Mouse (Mus musculus): ENCODE measurements around the gene Adgrb3. TPM values are rescaled to one million over a fixed set of nuclear protein-coding genes. Genes with fewer than 3 reads are reported as not detected.

Gene Adgrb3
- polyA plus RNA-seq (2014; fragmentation: Nextera tagmentation; extraction: Ambion mirVana), result 3.0 and 3.3 TPM in 2 replicates

- Histone ChIP-seq H3K4me1 (ENCODE audit: control insufficient read depth, insufficient read depth, low read length) (no peaks in the 10 kb centered on the region), H3K27ac (replicated peaks; ENCODE audit: low read depth, low read length) (peak within 1 kb of the TSS; percentile 20; the same call in 1 of the 2 replicates), H3K4me2 (ENCODE audit: low read depth, low read length) (peak within 1 kb of the TSS; percentile 78), H3K4me3 (ENCODE audit: low read depth, low read length) (peak within 1 kb of the TSS; percentile 54), H3K27me3 (ENCODE audit: control insufficient read depth, insufficient read depth, low read length) (no peaks in the 10 kb centered on the region), H3K9ac (replicated peaks; ENCODE audit: low read length) (peak within 1 kb of the TSS; percentile 59), H3K36me3 (replicated peaks; ENCODE audit: control insufficient read depth, insufficient read depth, low read depth, low read length) (no peaks in the 10 kb centered on the region), H3K9me3 (replicated peaks; ENCODE audit: control insufficient read depth, low read length) (no peaks in the 10 kb centered on the region)
- 4% methylated on average over 32 of the region's 32 CpGs for WGBS
- ATAC-seq (replicated peaks; ENCODE audit: insufficient number of reproducible peaks, low FRiP score, low TSS enrichment, low read depth) (0 out of 2 replicates have a peak, but pooled peaks have one; percentile 56), DNase-seq (ENCODE audit: low spot score) (no peak)
These were observed at the start of gene Adgrb3 for GRCm38 (mm10) chr1:25828971-25829920. Adgrb3 (minus strand) TSS chr1:25829707.

DNA sequence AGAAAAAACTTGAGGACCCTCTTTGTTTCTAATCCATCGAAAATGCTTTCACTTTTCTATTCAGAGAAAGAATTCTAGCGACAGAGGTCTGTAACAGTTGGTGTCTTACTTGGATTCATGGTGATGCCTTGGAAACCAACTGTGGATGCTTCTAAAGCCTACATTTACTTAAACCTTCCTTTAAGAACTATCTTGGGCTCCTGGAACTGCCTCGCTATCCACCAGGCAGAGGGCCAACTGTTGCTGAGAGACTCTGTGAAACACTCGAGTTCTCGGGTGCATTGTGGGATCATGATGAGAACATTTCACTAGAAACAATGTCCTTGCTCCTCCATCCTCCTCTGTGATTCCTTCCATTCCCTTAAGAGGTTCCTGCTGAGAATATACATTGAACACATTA lies 48.0 kb upstream of the Adgrb3 start:
- Histone ChIP-seq H3K27me3 (ENCODE audit: control insufficient read depth, insufficient read depth, low read length) (no peaks in the 10 kb centered on the region), H3K27ac (replicated peaks; ENCODE audit: low read depth, low read length) (no peak overlapping the region), H3K4me2 (ENCODE audit: low read depth, low read length) (no peak overlapping the region), H3K4me1 (ENCODE audit: control insufficient read depth, insufficient read depth, low read length) (no peaks in the 10 kb centered on the region), H3K9me3 (replicated peaks; ENCODE audit: control insufficient read depth, low read length) (no peaks in the 10 kb centered on the region), H3K9ac (replicated peaks; ENCODE audit: low read length) (no peak overlapping the region), H3K4me3 (ENCODE audit: low read depth, low read length) (no peak overlapping the region), H3K36me3 (replicated peaks; ENCODE audit: control insufficient read depth, insufficient read depth, low read depth, low read length) (no peaks in the 10 kb centered on the region)
- DNase-seq (ENCODE audit: low spot score) (no peak), ATAC-seq (replicated peaks; ENCODE audit: insufficient number of reproducible peaks, low FRiP score, low TSS enrichment, low read depth) (no peak)
- WGBS, result 85% methylated on average over 5 of the region's 5 CpGs

DNA sequence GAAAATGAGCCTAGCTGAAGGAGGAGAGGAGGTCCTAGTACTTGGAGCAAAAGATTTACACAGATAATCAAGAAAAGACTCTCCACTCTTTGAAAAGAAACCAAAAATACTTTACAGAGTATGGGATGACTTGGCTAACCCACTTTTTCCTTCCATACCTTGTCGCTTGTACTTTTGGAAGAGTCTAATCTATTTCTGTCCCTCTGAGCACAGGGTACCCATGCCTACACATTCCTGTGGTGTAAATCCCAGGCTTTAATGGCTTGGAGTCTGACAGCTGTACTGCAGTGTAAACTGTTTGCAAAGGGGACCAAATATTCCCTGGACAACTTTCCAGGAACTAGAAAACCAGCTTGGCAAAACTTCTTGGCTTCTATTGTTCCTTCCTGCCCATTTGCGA lies 28.0 kb upstream of the Adgrb3 start:
- Histone ChIP-seq H3K4me3 (ENCODE audit: low read depth, low read length) (no peak overlapping the region), H3K36me3 (replicated peaks; ENCODE audit: control insufficient read depth, insufficient read depth, low read depth, low read length) (no peaks in the 10 kb centered on the region), H3K27ac (replicated peaks; ENCODE audit: low read depth, low read length) (no peak overlapping the region), H3K4me1 (ENCODE audit: control insufficient read depth, insufficient read depth, low read length) (no peaks in the 10 kb centered on the region), H3K9ac (replicated peaks; ENCODE audit: low read length) (no peak overlapping the region), H3K4me2 (ENCODE audit: low read depth, low read length) (no peak overlapping the region), H3K27me3 (ENCODE audit: control insufficient read depth, insufficient read depth, low read length) (no peaks in the 10 kb centered on the region), H3K9me3 (replicated peaks; ENCODE audit: control insufficient read depth, low read length) (no peaks in the 10 kb centered on the region)
- DNase-seq (ENCODE audit: low spot score) (no peak), ATAC-seq (replicated peaks; ENCODE audit: insufficient number of reproducible peaks, low FRiP score, low TSS enrichment, low read depth) (no peak)
- WGBS, result 87% methylated on average over 2 of the region's 2 CpGs

DNA sequence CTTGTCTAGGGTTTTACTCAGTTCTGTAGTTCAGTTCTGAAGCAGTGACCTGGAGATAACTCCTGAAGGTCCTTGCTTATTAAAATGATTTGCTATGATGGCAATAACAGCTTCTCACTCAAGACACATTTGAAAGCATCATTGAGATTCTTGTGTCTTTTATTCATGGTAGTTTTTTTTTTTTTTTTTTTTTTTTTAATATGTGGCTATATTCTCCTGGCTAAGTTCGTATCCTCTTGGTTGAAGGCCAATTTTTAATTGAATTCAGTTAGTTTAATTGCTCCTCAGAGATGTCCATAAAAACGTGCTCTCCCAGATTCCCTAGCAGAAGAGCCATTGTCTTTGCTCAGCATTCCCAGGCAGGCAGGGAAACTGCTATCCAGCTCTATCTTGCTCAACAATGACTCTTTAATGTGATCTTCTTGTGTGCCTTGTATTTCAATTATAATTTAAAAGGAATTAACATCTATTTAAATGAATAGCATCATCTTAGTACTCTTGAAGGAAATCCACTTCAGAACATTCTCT lies 25.0 kb upstream of the Adgrb3 start:
- WGBS, result 51% methylated on average over 2 of the region's 2 CpGs
- Histone ChIP-seq H3K36me3 (replicated peaks; ENCODE audit: control insufficient read depth, insufficient read depth, low read depth, low read length) (no peaks in the 10 kb centered on the region), H3K9ac (replicated peaks; ENCODE audit: low read length) (no peak overlapping the region), H3K4me2 (ENCODE audit: low read depth, low read length) (no peak overlapping the region), H3K4me3 (ENCODE audit: low read depth, low read length) (no peak overlapping the region), H3K27ac (replicated peaks; ENCODE audit: low read depth, low read length) (no peak overlapping the region), H3K27me3 (ENCODE audit: control insufficient read depth, insufficient read depth, low read length) (no peaks in the 10 kb centered on the region), H3K4me1 (ENCODE audit: control insufficient read depth, insufficient read depth, low read length) (no peaks in the 10 kb centered on the region), H3K9me3 (replicated peaks; ENCODE audit: control insufficient read depth, low read length) (no peaks in the 10 kb centered on the region)
- no peak for ATAC-seq (replicated peaks; ENCODE audit: insufficient number of reproducible peaks, low FRiP score, low TSS enrichment, low read depth)
- DNase-seq (ENCODE audit: low spot score), result no peak

DNA sequence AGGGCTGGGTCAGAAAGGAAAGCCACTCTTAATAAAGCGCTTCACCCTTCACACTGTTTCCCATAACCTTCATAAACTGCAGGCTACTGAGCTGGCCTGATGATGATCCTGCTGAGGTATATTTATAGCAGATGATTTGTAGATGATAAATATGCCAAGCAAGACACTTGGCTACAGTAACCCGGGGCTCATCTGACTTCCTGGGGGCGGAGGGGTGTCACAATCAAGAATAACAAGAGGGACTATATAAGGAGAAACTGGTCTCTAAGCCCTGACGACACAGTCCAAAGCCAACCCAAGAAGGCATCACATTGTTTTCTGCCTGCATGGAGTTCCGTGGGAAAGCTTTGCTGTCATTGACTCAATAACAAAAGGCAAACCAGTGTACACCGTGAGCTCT lies 2.8 kb upstream of the Adgrb3 start:
- no peaks in the 10 kb centered on the region for H3K27me3 ChIP-seq (ENCODE audit: control insufficient read depth, insufficient read depth, low read length)
- no peak overlapping the region for H3K4me3 ChIP-seq (ENCODE audit: low read depth, low read length)
- DNase-seq (ENCODE audit: low spot score) (no peak), ATAC-seq (replicated peaks; ENCODE audit: insufficient number of reproducible peaks, low FRiP score, low TSS enrichment, low read depth) (no peak)
- H3K27ac ChIP-seq (replicated peaks; ENCODE audit: low read depth, low read length), result no peak overlapping the region
- H3K36me3 ChIP-seq (replicated peaks; ENCODE audit: control insufficient read depth, insufficient read depth, low read depth, low read length), result no peaks in the 10 kb centered on the region
- no peaks in the 10 kb centered on the region for H3K9me3 ChIP-seq (replicated peaks; ENCODE audit: control insufficient read depth, low read length)
- WGBS, result 60% methylated on average over 6 of the region's 6 CpGs
- no peak overlapping the region for H3K9ac ChIP-seq (replicated peaks; ENCODE audit: low read length)
- no peak overlapping the region for H3K4me2 ChIP-seq (ENCODE audit: low read depth, low read length)
- no peaks in the 10 kb centered on the region for H3K4me1 ChIP-seq (ENCODE audit: control insufficient read depth, insufficient read depth, low read length)

GRCm38 (mm10) chr1:25831521-25831900 lies 2.0 kb upstream of the Adgrb3 start:
- Histone ChIP-seq H3K9ac (replicated peaks; ENCODE audit: low read length) (no peak overlapping the region), H3K4me3 (ENCODE audit: low read depth, low read length) (no peak overlapping the region), H3K4me2 (ENCODE audit: low read depth, low read length) (no peak overlapping the region), H3K4me1 (ENCODE audit: control insufficient read depth, insufficient read depth, low read length) (no peaks in the 10 kb centered on the region), H3K9me3 (replicated peaks; ENCODE audit: control insufficient read depth, low read length) (no peaks in the 10 kb centered on the region), H3K27ac (replicated peaks; ENCODE audit: low read depth, low read length) (no peak overlapping the region), H3K36me3 (replicated peaks; ENCODE audit: control insufficient read depth, insufficient read depth, low read depth, low read length) (no peaks in the 10 kb centered on the region), H3K27me3 (ENCODE audit: control insufficient read depth, insufficient read depth, low read length) (no peaks in the 10 kb centered on the region)
- no peak for ATAC-seq (replicated peaks; ENCODE audit: insufficient number of reproducible peaks, low FRiP score, low TSS enrichment, low read depth)
- 26% methylated on average over 2 of the region's 2 CpGs for WGBS
- DNase-seq (ENCODE audit: low spot score), result no peak

DNA sequence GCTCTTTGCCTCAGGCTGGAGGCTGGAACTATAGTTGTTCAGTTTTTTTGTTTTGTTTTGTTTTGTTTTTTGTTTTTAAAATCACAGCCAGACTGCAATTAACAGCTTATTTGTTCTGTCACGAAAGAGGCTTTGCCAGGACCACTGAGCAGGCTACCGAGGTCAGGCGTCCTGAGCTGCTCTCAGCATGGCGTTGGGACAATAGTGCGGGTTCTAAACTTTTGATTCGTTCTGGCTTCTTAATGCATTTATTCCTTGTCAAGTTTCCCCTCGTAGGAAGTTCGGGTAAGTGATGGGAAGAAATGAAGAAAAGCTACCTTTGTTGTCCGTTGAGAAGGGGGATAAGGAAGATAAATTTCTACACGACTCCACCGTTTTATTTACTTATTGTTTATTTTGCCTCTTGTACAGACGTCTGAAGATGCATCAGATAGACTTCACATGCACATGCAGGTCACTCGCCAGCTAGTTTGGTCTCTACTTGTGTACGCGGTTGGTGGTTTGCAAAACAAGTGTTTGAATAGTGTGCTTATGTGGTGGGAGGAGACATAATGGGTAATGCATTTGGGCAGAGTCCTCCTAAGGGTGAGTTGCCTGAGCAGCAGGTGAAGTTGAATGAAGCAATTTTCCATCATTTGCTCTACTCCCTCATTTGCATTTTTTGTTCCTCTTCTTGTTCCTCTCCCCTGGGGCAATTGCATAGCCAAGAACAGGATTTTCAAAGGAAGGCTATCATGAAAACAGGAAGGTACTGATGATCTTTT lies 1.4 kb upstream of the Adgrb3 start:
- no peak overlapping the region for H3K27ac ChIP-seq (replicated peaks; ENCODE audit: low read depth, low read length)
- DNase-seq (ENCODE audit: low spot score), result no peak
- H3K4me2 ChIP-seq (ENCODE audit: low read depth, low read length), result peak overlapping the region; percentile 78
- ATAC-seq (replicated peaks; ENCODE audit: insufficient number of reproducible peaks, low FRiP score, low TSS enrichment, low read depth), result peak; percentile 37
- H3K9me3 ChIP-seq (replicated peaks; ENCODE audit: control insufficient read depth, low read length), result no peaks in the 10 kb centered on the region
- no peaks in the 10 kb centered on the region for H3K27me3 ChIP-seq (ENCODE audit: control insufficient read depth, insufficient read depth, low read length)
- peak overlapping the region; percentile 54 for H3K4me3 ChIP-seq (ENCODE audit: low read depth, low read length)
- H3K9ac ChIP-seq (replicated peaks; ENCODE audit: low read length), result no peak overlapping the region
- no peaks in the 10 kb centered on the region for H3K36me3 ChIP-seq (replicated peaks; ENCODE audit: control insufficient read depth, insufficient read depth, low read depth, low read length)
- no peaks in the 10 kb centered on the region for H3K4me1 ChIP-seq (ENCODE audit: control insufficient read depth, insufficient read depth, low read length)
- 4% methylated on average over 15 of the region's 15 CpGs for WGBS

Measured in embryonic facial prominence, embryonic 11.5 days (tissue).